Mouse (Mus musculus): ENCODE results near the gene Cfap43.

Gene Cfap43

DNA sequence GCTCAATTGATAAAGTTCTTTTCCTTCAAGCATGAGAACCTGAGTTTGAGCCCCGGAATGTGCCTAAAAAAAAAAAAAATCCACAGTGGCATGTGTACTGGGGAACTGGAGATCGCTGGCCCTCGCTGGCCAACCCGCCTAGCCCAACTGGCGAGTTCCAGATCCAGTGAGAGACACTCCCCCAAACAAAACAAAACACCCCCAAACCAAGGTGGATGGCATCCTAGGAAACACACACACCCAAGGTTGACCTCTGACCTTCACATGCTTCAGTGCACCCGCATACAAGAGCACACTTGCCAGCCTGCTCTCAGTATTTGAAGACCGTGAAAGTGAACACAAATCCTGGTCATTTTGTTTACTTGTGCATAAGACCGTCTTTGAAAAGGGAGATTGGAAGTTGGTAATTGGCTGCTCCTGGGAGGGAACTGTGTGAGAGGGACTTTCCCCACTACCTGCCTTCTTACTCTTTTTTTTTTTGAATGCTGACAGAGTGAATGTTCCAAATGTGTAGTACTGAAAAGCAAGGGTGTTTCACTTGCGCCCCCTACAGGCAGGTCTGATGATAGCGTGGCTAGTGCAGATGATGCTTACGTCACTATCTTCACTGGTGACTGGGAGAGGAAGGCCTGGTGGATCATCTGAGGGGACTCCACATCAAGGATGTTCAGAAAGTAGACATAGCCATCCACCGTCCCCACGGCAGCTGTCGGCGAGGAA is 123.9 kb downstream of the Cfap43 start:
- DNase-seq (ENCODE audit: low read depth, low spot score), result peak; percentile 89

DNA sequence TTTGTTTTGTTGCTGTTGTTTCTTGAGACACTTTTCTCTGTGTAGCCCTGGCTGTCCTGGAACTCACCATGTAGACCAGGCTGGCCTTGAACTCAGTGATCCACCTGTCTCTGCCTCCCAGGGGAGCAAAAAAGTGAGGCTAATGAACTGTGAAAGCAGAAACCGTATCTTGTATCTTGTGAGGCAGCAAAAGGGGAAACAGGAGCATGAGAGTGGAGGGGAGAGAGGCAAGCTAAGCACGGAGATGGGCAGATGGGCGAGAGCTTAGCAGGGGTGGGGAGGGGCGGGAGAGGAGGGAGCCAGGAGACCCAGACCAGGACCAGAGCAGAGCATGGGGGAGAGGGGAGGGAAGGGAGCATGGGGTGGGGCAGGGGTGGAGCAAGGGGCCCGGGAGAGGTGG is 124.8 kb downstream of the Cfap43 start:
- DNase-seq (ENCODE audit: low read depth, low spot score), result no peak

GRCm38 (mm10) chr19:47790316-47791020 is 128.6 kb downstream of the Cfap43 start:
- peak; percentile 77 for DNase-seq (ENCODE audit: low read depth, low spot score)

DNA sequence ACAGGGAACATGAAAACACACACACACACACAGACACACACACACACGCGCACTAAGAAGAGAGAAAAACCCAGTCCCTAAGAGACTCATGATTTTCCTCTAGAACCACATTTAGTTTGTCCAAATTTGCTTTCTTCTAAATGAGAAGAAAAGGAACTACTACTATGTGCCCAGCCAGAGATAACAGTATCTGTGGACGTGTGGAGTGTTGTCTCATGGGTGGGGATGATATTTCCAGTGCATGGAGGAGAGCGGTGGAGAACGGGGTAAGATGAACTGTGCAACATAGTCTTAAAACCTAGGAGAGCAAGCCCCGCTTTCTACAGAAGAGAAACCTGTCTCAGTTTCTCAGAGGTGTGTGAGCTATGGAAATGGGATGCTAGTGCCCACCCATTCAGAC is 135.2 kb downstream of the Cfap43 start:
- DNase-seq (ENCODE audit: low read depth, low spot score), result no peak

DNA sequence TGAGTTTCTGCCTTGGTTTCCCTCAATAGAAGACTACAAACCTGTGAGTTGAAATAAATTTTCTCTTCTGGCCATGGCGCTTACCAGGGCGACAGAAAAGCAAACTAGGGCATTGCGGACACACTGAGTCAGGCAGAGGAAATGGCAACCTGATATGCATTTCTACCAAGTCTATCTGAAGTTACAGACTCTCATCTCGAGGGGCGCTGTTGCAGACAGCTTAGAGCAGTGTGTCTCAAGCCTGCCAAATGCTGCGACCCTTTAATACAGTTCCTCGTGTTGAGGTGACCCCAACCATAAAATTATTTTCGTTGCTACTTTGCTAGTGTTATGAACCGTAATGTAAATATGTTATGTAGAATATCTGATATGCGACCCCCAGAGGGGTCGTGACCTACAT is 138.1 kb downstream of the Cfap43 start:
- peak; percentile 62 for DNase-seq (ENCODE audit: low read depth, low spot score)

DNA sequence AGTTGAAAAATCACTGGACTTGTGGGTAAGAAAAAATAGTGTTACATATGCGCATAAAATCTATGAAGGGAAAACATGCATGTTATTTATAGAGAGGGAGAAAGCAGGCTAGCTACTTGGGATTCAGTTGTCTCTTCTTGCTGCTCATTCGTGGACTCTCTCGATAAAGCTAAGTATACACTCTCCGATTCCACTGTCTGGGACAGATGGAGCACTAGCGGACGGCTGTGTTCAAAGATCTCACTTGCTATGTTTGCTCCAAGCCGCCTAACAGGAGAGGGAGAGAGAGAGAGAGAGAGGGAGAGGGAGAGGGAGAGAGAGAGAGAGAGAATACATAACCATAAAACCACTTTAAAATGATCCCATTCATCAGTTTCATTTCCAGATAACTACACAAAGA is 138.9 kb downstream of the Cfap43 start:
- DNase-seq (ENCODE audit: low read depth, low spot score), result no peak

GRCm38 (mm10) chr19:47777847-47778246 is 141.2 kb downstream of the Cfap43 start:
- no peak for DNase-seq (ENCODE audit: low read depth, low spot score)

GRCm38 (mm10) chr19:47755625-47756024 is 163.5 kb downstream of the Cfap43 start:
- DNase-seq (ENCODE audit: low read depth, low spot score), result peak; percentile 77

GRCm38 (mm10) chr19:47754931-47755330 is 164.2 kb downstream of the Cfap43 start:
- peak; percentile 10 for DNase-seq (ENCODE audit: low read depth, low spot score)

GRCm38 (mm10) chr19:47753921-47754320 is 165.2 kb downstream of the Cfap43 start:
- DNase-seq (ENCODE audit: low read depth, low spot score), result peak; percentile 15

DNA sequence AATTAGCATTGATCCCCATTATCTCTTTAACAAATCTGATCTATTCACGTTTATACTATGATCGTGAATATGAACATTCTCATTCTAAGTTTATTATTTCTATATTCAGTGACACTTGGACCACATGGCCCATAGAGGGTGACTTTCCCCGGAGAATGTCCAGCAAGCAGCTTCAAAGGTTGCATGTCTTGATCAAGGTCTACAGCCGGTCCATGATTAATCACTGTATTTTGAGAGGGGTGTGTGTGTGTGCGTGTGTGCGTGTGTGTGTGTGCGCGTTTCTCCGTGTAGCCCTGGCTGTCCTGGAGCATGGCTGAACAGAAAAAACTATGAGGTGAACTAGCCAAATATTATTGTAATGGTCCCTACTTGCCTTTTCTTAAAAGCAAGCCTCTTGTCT is 166.6 kb downstream of the Cfap43 start:
- DNase-seq (ENCODE audit: low read depth, low spot score), result no peak

DNA sequence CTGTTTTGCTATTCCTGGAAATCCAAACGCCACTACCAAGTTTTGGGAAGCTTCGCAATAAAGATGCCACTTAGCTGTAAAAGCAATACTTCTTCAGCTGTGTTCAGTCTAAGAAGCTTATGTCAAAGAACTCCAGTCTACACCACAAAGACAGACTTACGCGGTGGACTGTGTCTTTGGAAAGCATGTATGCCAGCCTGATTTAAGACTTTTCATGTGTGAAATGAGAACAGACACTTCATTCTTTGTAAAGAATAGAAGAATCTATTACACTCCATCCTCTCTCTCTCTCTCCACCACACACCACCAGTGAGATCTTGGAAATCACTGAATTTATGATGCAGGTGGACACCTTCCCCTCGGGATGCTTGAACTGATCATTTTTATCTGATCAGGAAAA is 168.7 kb downstream of the Cfap43 start:
- DNase-seq (ENCODE audit: low read depth, low spot score), result no peak

- DNase-seq (ENCODE audit: low read depth, low spot score), result peak; percentile 83
These were observed 170.1 kb downstream of the Cfap43 start for GRCm38 (mm10) chr19:47748950-47749349.

DNA sequence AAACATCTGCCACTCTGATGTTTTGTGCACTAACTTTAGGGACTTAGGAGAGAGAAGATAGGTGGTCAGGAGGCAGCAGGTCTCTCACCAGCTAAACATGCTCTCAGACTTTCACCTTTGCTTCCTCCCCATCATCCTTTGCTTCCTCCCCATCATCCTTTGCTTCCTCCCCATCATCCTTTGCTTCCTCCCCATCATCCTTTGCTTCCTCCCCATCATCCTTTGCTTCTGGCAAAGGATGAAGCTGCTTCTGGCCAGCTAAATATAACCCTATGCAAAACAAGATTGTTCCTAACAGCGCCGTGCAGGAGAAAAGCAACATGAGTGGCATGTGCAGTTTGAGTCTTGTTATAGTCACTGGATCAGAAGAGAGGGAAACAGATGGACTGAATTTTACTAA is 172.0 kb downstream of the Cfap43 start:
- DNase-seq (ENCODE audit: low read depth, low spot score), result no peak

GRCm38 (mm10) chr19:47731931-47732330 is 187.2 kb downstream of the Cfap43 start:
- DNase-seq (ENCODE audit: low read depth, low spot score), result peak; percentile 81

GRCm38 (mm10) chr19:47731071-47731881 is 187.8 kb downstream of the Cfap43 start, which contains the start of gene Sfr1:
Gene Sfr1 (plus strand): TSS chr19:47731682.
- DNase-seq (ENCODE audit: low read depth, low spot score), result peak; percentile 96

GRCm38 (mm10) chr19:47730691-47731070 is 188.4 kb downstream of the Cfap43 start:
- DNase-seq (ENCODE audit: low read depth, low spot score), result peak; percentile 90

- DNase-seq (ENCODE audit: low read depth, low spot score), result no peak
These were observed 193.4 kb downstream of the Cfap43 start for GRCm38 (mm10) chr19:47725643-47726140.

DNA sequence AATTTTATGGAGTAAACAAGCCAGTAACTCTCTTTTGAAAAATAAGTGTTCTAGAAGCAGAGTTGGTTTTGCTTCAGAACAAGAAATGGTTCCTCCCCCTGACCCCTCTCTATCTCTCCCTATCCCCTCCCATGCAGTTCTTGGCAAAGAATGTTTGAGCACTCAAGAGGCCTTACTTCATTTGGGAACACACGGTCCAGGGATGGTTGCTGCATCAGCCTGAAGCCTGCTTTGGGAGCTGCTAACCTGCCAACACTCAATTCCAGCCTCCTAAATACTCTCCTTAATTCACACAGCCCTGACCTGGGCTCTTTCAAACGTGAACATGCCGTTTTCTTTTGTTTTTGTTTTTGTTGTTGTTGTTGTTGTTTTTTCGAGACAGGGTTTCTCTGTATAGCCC is 194.2 kb downstream of the Cfap43 start:
- DNase-seq (ENCODE audit: low read depth, low spot score), result no peak

DNA sequence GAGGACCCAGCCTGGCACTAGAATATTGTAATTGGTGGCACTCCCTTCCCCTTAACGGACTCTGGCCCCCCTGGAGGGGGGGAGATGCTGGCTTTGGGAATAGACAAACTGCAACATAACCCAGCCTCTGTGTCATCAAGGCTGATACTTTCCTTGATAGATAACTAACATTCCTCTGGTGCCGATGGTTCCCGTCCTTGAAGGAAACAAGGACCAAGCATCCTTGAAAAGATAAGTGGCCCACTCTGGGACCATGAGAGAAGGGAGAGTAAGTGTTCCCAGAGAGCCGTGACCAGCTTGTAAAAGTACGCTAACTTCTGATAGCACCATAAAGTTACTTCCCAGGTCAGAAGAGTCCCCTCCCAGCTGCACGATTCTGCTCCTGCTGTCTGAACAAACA is 196.6 kb downstream of the Cfap43 start:
- no peak for DNase-seq (ENCODE audit: low read depth, low spot score)

GRCm38 (mm10) chr19:47719147-47719546 is 199.9 kb downstream of the Cfap43 start:
- DNase-seq (ENCODE audit: low read depth, low spot score), result no peak

GRCm38 (mm10) chr19:47716144-47716543 is 202.9 kb downstream of the Cfap43 start:
- DNase-seq (ENCODE audit: low read depth, low spot score), result peak; percentile 59
